Comparison of ENCODE assay signal across 8 mouse cellular contexts in genomic region chr11:84069034-84069370, GRCm38 (mm10). TPM values are rescaled to one million over a fixed set of nuclear protein-coding genes. Genes with fewer than 3 reads are reported as not detected.
A peak's percentile ranks its signal among the peaks of the same experiment; 100 is the strongest.
DNase-seq lines count a peak whose midpoint lies in the region; ATAC-seq and TF ChIP-seq lines count a peak whose summit lies in the region.

Gene Dusp14 (minus strand): TSS chr11:84069261.

- peaks cover 2 to 17% of the 10 kb centered on the region in 2 experiments; a peak in 3 of 4 replicates for H3K4me1 ChIP-seq in MEL (ENCODE audit: control insufficient read depth in 1 of 2, insufficient read depth in 2 of 2, low read length in 2 of 2)
- 0 out of 2 replicates have a peak, but pooled peaks cover 3% of the 10 kb centered on the region for H3K4me1 ChIP-seq in embryonic facial prominence, embryonic 11.5 days (ENCODE audit: control insufficient read depth, insufficient read depth, low read length)
- no peaks in the 10 kb centered on the region for H3K4me1 ChIP-seq in liver, embryonic 14.5 days (replicated peaks; ENCODE audit: control insufficient read depth in 2 of 2, insufficient read depth in 2 of 2, low read length in 1 of 2)

- TF ChIP-seq RAD21 in MEL (IDR thresholded peaks at IDR 0.05; ENCODE audit: low read depth, low read length) = no peak

- H3K9me3 ChIP-seq in MEL (replicated peaks; ENCODE audit: insufficient read depth, low read length) = no peaks in the 10 kb centered on the region
- H3K9me3 ChIP-seq in embryonic facial prominence, embryonic 11.5 days (replicated peaks; ENCODE audit: control insufficient read depth, low read length) = no peaks in the 10 kb centered on the region
- no peaks in the 10 kb centered on the region for H3K9me3 ChIP-seq in liver, embryonic 14.5 days (ENCODE audit: control insufficient read depth, low read length)

- no peak within 1 kb of the TSS for H3K27ac ChIP-seq in MEL (ENCODE audit: control insufficient read depth, low read depth, low read length)
- H3K27ac ChIP-seq in embryonic facial prominence, embryonic 11.5 days (replicated peaks; ENCODE audit: low read depth, low read length) = no peak within 1 kb of the TSS
- no peak within 1 kb of the TSS for H3K27ac ChIP-seq in liver, embryonic 14.5 days

- no peaks in the 10 kb centered on the region for H3K27me3 ChIP-seq in MEL (ENCODE audit: control insufficient read depth in 1 of 2, insufficient read depth in 2 of 2, low read length in 2 of 2)
- H3K27me3 ChIP-seq in embryonic facial prominence, embryonic 11.5 days (ENCODE audit: control insufficient read depth, insufficient read depth, low read length) = peaks cover 6% of the 10 kb centered on the region; the same call in 1 of the 2 replicates
- H3K27me3 ChIP-seq in liver, embryonic 14.5 days (ENCODE audit: control insufficient read depth, insufficient read depth, low read length) = peaks cover 49% of the 10 kb centered on the region

- peak within 1 kb of the TSS; percentile 87 for H3K9ac ChIP-seq in MEL (ENCODE audit: control insufficient read depth, low read depth, low read length, poor library complexity, severe bottlenecking)
- H3K9ac ChIP-seq in embryonic facial prominence, embryonic 11.5 days (replicated peaks; ENCODE audit: low read length) = peak within 1 kb of the TSS; percentile 73
- H3K9ac ChIP-seq in liver, embryonic 14.5 days (replicated peaks) = 0 out of 2 replicates have a peak within 1 kb of the TSS, but pooled peaks have one; percentile 18

- ATAC-seq in embryonic facial prominence, embryonic 11.5 days (replicated peaks; ENCODE audit: insufficient number of reproducible peaks, low FRiP score, low TSS enrichment, low read depth) = no peak
- ATAC-seq in liver, embryonic 14.5 days (ENCODE audit: insufficient read depth) = no peak

- 12% methylated on average over 11 of the region's 11 CpGs for WGBS in embryonic facial prominence, embryonic 11.5 days
- WGBS in liver, embryonic 14.5 days (ENCODE audit: insufficient replicate concordance) = 4% methylated on average over 11 of the region's 11 CpGs

- H3K4me2 ChIP-seq in embryonic facial prominence, embryonic 11.5 days (ENCODE audit: low read depth, low read length) = peak within 1 kb of the TSS; percentile 92
- peak within 1 kb of the TSS; percentile 65 for H3K4me2 ChIP-seq in liver, embryonic 14.5 days (ENCODE audit: low read depth)

- peak in 1 of 2 experiments; percentile 16; a peak in 1 of 4 replicates for TF ChIP-seq EP300 in MEL (IDR thresholded peaks at IDR 0.05; ENCODE audit: low read depth in 1 of 2, low read length in 2 of 2)
- no peak for TF ChIP-seq EP300 in liver, embryonic 14.5 days (IDR thresholded peaks at IDR 0.05; ENCODE audit: low read depth)

- no peak for DNase-seq in layer of hippocampus, adult 8-10 months (ENCODE audit: low spot score in 2 of 2)
- DNase-seq in layer of hippocampus, adult 9-10 months (ENCODE audit: low spot score) = no peak
- peak; percentile 81 for DNase-seq in MEL (ENCODE audit: low read depth, low spot score)
- DNase-seq in embryonic facial prominence, embryonic 11.5 days (ENCODE audit: low spot score) = peak; percentile 8
- DNase-seq in kidney, adult 11 months = peak; percentile 75
- no peak for DNase-seq in liver, embryonic 14.5 days (ENCODE audit: low read depth in 3 of 3, low spot score in 3 of 3)
- no peak for DNase-seq in cerebellum, adult 11 months
- DNase-seq in frontal cortex, postnatal 14 days (ENCODE audit: low spot score in 2 of 2) = no peak

- H3K36me3 ChIP-seq in MEL (ENCODE audit: control insufficient read depth in 1 of 2, insufficient read depth in 2 of 2, low read length in 2 of 2) = peaks cover 0 to 9% of the 10 kb centered on the region in 2 experiments; a peak in 2 of 4 replicates
- H3K36me3 ChIP-seq in embryonic facial prominence, embryonic 11.5 days (replicated peaks; ENCODE audit: control insufficient read depth, insufficient read depth, low read depth, low read length) = no peaks in the 10 kb centered on the region
- no peaks in the 10 kb centered on the region for H3K36me3 ChIP-seq in liver, embryonic 14.5 days (replicated peaks; ENCODE audit: control insufficient read depth, insufficient read depth, low read depth)

- H3K79me2 ChIP-seq in MEL (ENCODE audit: control insufficient read depth, insufficient read depth, low read length, poor library complexity) = peaks cover 1% of the 10 kb centered on the region; the same call in 1 of the 2 replicates

- H3K4me3 ChIP-seq in MEL (ENCODE audit: control insufficient read depth in 1 of 2, insufficient read depth in 1 of 2, low read depth in 2 of 2, low read length in 2 of 2) = peak within 1 kb of the TSS; percentile 74 to 90
- H3K4me3 ChIP-seq in embryonic facial prominence, embryonic 11.5 days (ENCODE audit: low read depth, low read length) = peak within 1 kb of the TSS; percentile 66
- H3K4me3 ChIP-seq in liver, embryonic 14.5 days (ENCODE audit: insufficient read depth in 1 of 2, low read depth in 2 of 2, low read length in 2 of 2) = peak within 1 kb of the TSS; percentile 55 to 57

- TF ChIP-seq CTCF in MEL (IDR thresholded peaks at IDR 0.05 in 2 of 3, conservative IDR thresholded peaks at IDR 0.05 in 1 of 3; ENCODE audit: control insufficient read depth in 1 of 3, insufficient read depth in 1 of 3, low read depth in 2 of 3, low read length in 3 of 3, poor library complexity in 1 of 3, severe bottlenecking in 1 of 3) = no peak
- TF ChIP-seq CTCF in liver, embryonic 14.5 days (IDR thresholded peaks at IDR 0.05; ENCODE audit: low read depth) = no peak

- no peak for TF ChIP-seq POLR2A in MEL (IDR thresholded peaks at IDR 0.05; ENCODE audit: control insufficient read depth in 1 of 2, insufficient read depth in 1 of 2, low read depth in 1 of 2, low read length in 2 of 2, poor library complexity in 1 of 2)

TF ChIP-seq in MEL, 35 proteins besides CTCF, POLR2A, EP300 and RAD21:
- TF ChIP-seq ZMIZ1 (IDR thresholded peaks at IDR 0.05; ENCODE audit: low read depth, low read length) (no peak), GATA1 (IDR thresholded peaks at IDR 0.05; ENCODE audit: low read depth, low read length) (no peak), MAX (IDR thresholded peaks at IDR 0.05; ENCODE audit: low read length) (no peak), MEF2A (IDR thresholded peaks at IDR 0.05; ENCODE audit: extremely low read depth, insufficient replicate concordance, low read depth, low read length, poor library complexity, severe bottlenecking) (no peak), ZNF384 (IDR thresholded peaks at IDR 0.05; ENCODE audit: low read depth, low read length) (no peak), TCF12 (IDR thresholded peaks at IDR 0.05; ENCODE audit: low read depth, low read length) (no peak), SMC3 (IDR thresholded peaks at IDR 0.05; ENCODE audit: low read depth, low read length) (no peak), ZKSCAN1 (IDR thresholded peaks at IDR 0.05; ENCODE audit: low read depth, low read length) (no peak)

RNA-seq across cellular contexts. Expression of gene Dusp14, which starts in this region (rescaled TPM):
- total RNA-seq in layer of hippocampus, adult 8-10 months (2022) = 10 to 100 TPM; 27.2 to 33.1 (median 30.7) TPM
- 6.6 and 7.9 TPM in 2 replicates for total RNA-seq in MEL (2012; rRNA removed)
- 1 to 10 TPM in 1 of 2 experiments, not detected in 1; 9.7 TPM for polyA plus RNA-seq in MEL (2012; ENCODE audit: insufficient read depth in 1 of 2, insufficient read length in 2 of 2, low read depth in 1 of 2, low replicate concordance in 2 of 2, missing spikeins in 1 of 2)
- 12.2 and 13.8 TPM in 2 replicates for polyA plus RNA-seq in embryonic facial prominence, embryonic 11.5 days (2014; fragmentation: Nextera tagmentation; extraction: Ambion mirVana)
- 0.60 and 0.61 TPM in 2 replicates for polyA plus RNA-seq in liver, embryonic 14.5 days (2012; rRNA removed)
- 1.1 and 1.2 TPM in 2 replicates for polyA plus RNA-seq in liver, embryonic 14.5 days (2014; fragmentation: Nextera tagmentation; extraction: Ambion mirVana)

Comparison
In these comparisons a context has a peak if more than half of its experiments do, and no peak if none do; other contexts are left out.
1. DNase-seq: peak in MEL (single experiment), embryonic facial prominence, embryonic 11.5 days (single experiment) and kidney, adult 11 months (single experiment); none in layer of hippocampus, adult 8-10 months (0 of 2), layer of hippocampus, adult 9-10 months (single experiment), liver, embryonic 14.5 days (0 of 3), cerebellum, adult 11 months (single experiment) and frontal cortex, postnatal 14 days (0 of 2).
2. H3K9ac ChIP-seq: peak in every context shown above with its lines; median percentile 87 in MEL; 73 in embryonic facial prominence, embryonic 11.5 days; 18 in liver, embryonic 14.5 days.
3. Peak in every context shown above with its lines, with median percentiles within 50 percentile points of each other: H3K4me3 ChIP-seq.